Mouse (Mus musculus) thymus, postnatal 4 days (tissue): Measurements from ENCODE around the gene Camk2b.
A peak's percentile ranks its signal among the peaks of the same experiment; 100 is the strongest.
"Not testable (repeated sequence)": the region's sequence is repeated elsewhere in the genome, so short reads cannot be mapped to it uniquely, and the experiment has no call there.

Experiments
- DNase-seq: peaks from one replicate; pipeline ENCODE4 v3.0.0; 2021

Gene Camk2b

DNA sequence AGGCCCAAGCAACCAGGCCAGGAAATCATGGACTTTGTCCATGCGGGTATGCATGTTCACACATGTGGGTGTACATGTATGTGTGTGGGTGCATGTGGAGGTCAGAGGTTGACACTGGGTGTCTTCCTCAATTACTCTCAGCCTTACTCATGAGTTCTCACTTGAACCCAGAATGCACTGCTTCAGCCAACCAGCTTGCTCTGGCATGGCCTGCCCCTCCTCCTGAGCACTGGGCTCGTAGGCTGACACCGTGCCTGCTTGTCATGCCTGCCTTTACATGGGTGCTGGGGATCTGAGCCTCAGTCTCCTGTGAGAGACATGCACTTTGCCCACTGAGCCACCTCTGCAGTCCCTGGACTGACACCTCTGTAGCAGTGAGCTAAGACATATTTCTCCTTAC, 54.3 kb downstream of the Camk2b start:
- no peak for DNase-seq

DNA sequence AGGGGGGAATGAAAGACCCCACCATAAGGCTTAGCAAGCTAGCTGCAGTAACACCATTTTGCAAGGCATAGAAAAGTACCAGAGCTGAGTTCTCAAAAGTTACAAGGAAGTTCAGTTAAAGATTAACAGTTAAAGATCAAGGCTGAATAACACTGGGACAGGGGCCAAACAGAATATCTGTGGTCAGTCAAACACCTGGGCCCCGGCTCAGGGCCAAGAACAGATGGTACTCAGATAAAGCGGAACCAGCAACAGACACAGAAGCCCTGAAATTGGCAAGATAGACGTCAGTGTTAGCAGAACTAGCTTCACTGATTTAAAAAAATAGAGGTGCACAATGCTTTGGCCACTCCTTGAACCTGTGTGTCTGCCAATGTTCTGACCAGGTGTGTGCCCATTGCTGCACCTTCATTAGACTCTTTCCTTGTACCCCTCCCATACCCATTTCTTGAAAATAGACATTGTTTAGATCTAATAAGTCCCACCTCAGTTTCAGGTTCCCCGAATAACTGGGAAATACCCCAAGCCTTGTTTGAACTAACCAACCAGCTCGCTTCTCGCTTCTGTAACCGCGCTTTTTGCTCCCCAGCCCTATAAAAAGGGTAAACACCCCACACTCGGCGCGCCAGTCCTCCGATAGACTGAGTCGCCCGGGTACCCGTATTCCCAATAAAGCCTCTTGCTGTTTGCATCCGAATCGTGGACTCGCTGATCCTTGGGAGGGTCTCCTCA, 55.2 kb downstream of the Camk2b start:
- not testable (repeated sequence) for DNase-seq

DNA sequence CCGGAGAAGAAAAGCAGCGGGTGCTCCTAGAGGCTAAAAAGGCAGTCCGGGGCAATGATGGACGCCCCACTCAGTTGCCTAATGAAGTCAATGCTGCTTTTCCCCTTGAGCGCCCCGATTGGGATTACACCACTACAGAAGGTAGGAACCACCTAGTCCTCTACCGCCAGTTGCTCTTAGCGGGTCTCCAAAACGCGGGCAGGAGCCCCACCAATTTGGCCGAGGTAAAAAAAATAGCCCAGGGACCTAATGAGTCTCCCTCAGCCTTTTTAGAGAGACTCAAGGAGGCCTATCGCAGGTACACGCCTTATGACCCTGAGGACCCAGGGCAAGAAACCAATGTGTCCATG, 58.4 kb downstream of the Camk2b start:
- DNase-seq, result not testable (repeated sequence)

DNA sequence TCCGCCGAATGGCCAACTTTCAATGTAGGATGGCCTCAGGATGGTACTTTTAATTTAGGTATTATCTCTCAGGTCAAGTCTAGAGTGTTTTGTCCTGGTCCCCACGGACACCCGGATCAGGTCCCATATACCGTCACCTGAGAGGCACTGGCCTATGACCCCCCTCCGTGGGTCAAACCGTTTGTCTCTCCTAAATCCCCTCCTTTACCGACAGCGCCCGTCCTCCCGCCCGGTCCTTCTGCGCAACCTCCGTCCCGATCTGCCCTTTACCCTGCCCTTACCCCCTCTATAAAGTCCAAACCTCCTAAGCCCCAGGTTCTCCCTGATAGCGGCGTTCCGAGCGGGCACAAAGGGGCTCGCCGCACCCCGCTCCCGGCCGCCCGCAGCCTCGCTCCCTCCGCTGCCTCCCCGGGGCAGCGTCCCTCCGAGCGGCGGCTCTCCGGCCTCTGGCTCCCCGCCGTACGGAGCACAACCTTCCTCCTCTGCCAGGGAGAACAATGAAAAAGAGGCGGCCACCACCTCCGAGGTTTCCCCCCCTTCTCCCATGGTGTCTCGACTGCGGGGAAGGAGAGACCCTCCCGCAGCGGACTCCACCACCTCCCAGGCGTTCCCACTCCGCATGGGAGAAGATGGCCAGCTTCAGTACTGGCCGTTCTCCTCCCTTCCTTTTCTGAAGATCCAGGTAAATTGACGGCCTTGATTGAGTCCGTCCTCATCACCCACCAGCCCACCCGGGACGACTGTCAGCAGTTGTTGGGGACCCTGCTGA, 59.0 kb downstream of the Camk2b start:
- DNase-seq, result not testable (repeated sequence)

DNA sequence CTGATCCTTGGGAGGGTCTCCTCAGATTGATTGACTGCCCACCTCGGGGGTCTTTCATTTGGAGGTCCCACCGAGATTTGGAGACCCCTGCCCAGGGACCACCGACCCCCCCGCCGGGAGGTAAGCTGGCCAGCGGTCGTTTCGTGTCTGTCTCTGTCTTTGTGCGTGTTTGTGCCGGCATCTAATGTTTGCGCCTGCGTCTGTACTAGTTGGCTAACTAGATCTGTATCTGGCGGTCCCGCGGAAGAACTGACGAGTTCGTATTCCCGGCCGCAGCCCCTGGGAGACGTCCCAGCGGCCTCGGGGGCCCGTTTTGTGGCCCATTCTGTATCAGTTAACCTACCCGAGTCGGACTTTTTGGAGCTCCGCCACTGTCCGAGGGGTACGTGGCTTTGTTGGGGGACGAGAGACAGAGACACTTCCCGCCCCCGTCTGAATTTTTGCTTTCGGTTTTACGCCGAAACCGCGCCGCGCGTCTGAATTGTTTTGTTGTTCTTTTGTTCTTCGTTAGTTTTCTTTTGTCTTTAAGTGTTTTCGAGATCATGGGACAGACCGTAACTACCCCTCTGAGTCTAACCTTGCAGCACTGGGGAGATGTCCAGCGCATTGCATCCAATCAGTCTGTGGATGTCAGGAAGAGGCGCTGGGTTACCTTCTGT, 59.7 kb downstream of the Camk2b start:
- not testable (repeated sequence) for DNase-seq

DNA sequence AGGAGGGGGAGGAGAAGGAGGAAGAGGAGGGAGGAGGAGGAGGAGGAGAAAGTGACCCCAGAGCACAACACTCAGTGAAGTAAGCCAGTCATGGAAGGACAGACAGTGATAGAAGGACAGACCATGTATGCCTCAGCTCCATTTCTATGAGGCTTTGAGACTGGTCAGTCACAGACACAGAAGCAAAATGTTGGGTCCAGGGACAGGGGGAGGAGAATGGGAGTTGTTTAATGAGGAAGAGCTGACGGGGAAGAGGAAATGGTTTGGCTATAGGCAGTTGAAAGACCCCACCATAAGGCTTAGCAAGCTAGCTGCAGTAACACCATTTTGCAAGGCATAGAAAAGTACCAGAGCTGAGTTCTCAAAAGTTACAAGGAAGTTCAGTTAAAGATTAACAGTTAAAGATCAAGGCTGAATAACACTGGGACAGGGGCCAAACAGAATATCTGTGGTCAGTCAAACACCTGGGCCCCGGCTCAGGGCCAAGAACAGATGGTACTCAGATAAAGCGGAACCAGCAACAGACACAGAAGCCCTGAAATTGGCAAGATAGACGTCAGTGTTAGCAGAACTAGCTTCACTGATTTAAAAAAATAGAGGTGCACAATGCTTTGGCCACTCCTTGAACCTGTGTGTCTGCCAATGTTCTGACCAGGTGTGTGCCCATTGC, 60.7 kb downstream of the Camk2b start:
- not testable (repeated sequence) for DNase-seq

DNA sequence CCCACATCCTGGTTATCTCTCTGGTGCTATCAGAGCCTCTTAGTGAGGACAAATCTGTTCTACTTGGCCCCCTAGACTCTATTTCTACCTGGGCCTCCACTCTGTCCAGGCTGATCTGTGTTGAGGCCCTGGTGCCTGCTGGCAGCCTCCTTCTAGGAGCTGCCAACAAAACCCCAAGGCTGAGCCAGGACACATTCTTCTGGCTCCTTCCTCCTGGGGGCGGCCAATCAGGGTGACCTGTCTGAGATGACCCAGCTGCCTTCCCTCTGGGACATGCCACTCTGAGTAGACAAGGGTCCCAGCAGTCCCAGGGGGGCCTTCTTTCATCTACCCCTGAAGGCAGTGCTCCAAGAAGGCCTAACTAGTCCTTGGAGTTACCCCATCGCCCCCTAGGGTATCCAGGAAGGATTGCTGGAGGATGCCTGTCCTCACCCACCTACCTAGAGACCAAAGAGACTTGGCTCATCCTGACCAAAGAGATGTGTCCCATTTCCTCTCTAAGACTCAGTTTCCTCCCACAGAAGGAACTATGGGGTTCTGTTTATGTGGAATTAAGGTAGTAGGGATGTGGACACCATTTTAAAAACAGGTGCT, 63.0 kb downstream of the Camk2b start:
- peak; percentile 35 for DNase-seq

GRCm38 (mm10) chr11:6001981-6002649, 64.0 kb downstream of the Camk2b start:
- no peak for DNase-seq

DNA sequence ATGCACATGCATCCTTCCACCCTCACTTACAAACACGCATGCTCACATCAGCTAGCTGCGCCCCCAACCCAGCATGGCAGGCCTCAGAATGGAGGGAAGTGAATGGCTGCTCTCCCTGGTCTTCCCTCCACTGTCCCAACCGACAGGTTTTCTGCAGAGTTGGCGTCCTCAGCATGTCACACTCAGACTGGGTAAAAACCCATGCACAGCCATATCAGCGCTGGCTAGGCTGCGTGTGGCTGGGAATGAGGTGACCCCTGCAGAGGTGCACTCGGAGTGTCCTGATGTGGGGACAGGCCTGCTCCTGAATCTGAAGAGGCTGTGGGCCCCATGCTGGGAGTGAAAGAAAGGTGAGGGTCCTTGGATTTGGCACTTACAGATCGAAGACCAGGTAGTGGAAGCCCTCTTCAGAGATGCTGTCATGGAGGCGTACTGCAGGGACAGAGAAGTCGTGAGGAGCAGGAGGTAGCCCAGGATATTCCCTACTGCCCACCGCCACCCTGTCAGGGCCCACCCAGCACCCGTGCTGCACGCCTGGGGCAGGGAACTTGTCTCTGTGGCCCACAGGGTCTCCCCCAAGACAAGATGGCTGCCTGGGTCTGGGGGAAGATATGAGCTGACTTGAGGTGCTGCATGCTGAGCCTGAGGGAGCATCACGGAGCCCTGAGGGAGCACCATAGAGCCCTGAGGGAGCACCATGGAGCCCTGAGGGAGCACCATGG, 65.0 kb downstream of the Camk2b start:
- peak; percentile 45 for DNase-seq

- DNase-seq, result peak; percentile 69
Observed at GRCm38 (mm10) chr11:5999832-6000771, 66.1 kb downstream of the Camk2b start.

DNA sequence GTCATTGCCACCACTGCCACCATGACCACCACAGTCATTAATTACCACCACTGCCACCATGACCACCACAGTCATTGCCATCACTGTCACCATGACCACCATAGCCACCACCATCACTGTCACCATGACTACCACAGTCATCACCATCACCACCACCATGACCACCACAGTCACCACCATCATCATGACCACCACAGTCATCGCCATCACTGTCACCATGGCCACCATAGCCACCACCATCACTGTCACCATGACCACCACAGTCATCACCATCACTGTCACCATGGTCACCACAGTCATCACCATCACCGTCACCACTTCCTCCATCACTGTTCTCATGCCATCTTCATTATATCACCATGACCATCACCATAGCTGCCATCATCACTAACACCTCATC, 67.7 kb downstream of the Camk2b start:
- no peak for DNase-seq

DNA sequence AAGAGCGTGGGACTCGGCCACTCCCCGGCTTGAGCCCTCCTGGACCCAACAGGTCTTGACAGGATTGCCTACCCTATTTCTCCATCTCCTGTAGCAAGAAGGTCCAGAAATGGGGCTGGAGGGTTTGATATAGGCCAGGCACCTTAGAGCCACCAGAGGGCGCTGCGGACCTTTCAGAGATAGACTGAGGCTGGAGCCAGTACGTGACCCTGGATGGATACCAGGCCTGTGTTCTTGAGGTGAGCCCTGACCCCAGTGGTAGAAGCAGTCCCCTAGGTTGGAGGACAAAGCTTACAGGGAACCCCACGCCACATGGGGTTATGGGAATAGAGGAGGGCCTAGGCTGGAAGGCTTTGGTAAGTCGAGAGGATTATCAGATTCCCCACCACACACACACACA, 70.2 kb downstream of the Camk2b start:
- peak; percentile 93 for DNase-seq

GRCm38 (mm10) chr11:5994880-5995279, 71.3 kb downstream of the Camk2b start:
- DNase-seq, result no peak

GRCm38 (mm10) chr11:5994212-5994611, 72.0 kb downstream of the Camk2b start:
- DNase-seq, result no peak

DNA sequence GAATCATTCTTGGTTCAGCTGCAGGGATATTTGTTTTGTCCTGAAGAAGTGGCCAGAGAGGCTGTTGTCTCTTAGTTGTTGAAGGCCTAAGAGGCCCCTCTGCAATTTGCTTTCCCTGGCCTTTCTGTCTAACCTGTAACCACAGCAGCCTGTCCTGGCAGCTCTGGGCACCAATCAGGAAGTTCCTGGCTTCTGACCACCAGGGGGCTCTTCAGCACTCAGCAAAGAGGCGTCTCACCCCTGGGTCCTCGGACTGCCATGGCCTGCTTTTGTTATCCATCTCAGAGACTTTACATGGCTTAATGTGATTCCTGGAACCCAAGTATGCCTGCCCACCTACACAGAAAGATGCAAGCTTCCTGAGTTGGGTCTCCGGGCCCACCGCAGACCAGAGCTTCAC, 75.3 kb downstream of the Camk2b start:
- DNase-seq, result peak; percentile 83

DNA sequence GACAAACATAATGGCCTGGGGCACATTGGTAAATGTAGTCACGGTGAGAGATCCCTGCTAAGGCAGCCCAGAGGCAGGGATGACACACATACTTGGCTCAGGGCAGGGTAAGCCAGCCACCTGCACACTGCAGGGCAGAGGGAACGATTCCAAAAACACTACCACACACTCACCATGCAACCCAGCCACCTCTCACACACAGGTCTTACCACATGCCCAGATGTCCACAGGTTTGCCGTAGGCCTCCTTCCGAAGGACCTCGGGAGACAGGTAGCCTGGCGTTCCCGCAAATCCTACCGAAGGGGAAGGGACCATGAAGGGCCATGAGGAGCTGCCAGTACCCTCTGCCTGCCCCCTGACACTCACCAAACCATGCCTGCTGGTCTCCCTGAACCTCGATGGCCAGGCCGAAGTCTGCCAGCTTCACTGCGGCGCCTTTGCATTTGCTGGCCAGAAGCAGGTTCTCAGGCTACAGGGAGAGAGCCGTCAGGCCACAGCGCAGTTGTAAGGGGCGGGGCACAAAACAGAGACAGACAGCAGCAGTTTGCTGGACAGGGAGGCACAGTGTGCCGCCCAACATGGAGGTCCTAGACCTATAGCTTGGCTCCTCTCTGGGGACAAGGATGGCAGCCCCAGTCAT, 76.1 kb downstream of the Camk2b start:
- DNase-seq, result no peak

DNA sequence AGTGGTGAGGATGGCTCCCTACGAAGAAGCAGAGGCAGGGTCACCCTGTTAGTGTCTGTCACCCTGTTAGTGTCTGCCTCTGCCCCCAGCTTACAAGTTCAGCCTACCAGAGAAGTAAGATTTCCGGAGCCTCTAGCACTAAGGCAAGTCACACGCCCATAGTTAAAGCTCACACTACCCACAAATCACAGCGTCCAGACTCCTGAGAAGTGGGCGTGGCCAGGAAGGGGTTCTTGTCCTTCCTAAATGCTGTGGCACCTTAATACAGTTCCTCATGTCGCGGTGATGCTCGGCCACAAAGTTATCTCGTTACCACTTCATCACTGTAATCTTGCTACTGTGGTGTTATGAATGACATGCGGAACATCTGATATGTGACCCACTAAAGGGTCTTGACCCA, 78.0 kb downstream of the Camk2b start:
- no peak for DNase-seq

DNA sequence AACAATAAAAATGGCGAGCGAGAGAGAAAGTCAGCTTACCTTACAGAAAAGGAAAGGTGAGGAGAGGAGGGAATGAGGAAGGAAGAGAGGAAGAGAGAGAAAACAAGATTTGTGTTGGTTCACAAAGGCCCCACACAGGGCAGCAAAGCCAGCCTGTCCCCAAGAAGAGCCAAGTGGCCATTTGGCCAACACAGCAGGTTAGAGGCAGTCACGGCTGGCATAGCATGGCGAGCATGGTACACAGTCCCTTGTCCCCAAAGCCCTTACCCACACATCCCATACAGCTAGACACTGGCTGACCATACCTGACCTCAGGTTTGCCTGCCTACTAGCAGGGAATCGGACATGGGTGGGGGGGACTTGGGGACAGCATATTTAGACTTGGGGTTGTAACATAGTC, 82.5 kb downstream of the Camk2b start:
- no peak for DNase-seq

DNA sequence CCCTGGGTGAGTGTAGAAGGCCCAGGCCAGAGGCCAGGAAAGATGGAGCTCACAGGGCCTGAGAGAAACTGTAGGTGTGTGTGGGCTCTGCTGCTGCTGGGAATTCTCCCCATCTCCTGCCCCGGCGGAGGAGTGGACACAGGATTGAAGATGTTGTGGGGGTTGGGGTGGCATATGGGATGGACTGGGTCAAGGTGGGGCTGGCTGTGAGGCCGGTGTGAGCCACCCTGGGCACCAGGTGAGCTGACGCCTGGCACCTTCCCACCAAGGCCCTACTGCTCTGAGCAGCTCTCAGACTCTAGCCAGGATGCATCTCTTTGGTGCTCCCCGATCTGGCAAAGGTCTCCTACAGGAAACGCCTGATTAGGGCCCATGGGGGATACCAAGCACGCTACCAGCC, 84.8 kb downstream of the Camk2b start:
- DNase-seq, result no peak

GRCm38 (mm10) chr11:5980561-5980960, 85.6 kb downstream of the Camk2b start:
- DNase-seq, result no peak
